Mouse (Mus musculus): ENCODE results near the gene Prkce. TPM values are rescaled to one million over a fixed set of nuclear protein-coding genes. Genes with fewer than 3 reads are reported as not detected.

Prkce gene
- polyA plus RNA-seq, 1 experiment from 2014 or later = 44.3 TPM

DNA sequence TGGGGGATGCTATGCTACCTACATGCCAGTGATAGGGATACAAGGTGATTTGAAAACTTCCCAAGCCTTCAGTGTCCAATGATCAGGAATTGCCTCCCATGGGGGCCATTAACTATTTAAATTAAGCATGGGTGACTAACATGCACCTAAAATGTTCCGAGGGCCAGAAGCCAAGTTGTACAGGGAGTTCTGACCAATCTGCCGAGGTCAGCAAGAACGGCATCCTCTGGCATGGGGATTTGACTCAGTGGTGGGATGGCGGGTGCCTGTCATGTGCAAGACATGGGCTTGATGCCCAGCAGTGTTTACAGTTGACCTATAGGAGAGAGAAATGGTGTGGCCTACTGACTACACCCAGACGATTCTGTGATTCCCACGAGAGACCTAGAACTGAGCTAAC, 482.7 kb downstream of the Prkce start:
- Histone ChIP-seq H3K4me1 (ENCODE audit: control insufficient read depth, insufficient read depth, low read length) (no peaks in the 10 kb centered on the region), H3K27ac (ENCODE audit: low read depth, low read length) (no peak overlapping the region), H3K4me2 (ENCODE audit: low read depth, low read length) (no peak overlapping the region), H3K4me3 (ENCODE audit: low read depth, low read length) (no peak overlapping the region), H3K36me3 (ENCODE audit: control insufficient read depth, insufficient read depth, low read length) (no peaks in the 10 kb centered on the region), H3K9me3 (ENCODE audit: control insufficient read depth, low read length) (no peaks in the 10 kb centered on the region), H3K27me3 (ENCODE audit: control insufficient read depth, insufficient read depth, low read length) (no peaks in the 10 kb centered on the region), H3K9ac (replicated peaks; ENCODE audit: low read depth, low read length) (no peak overlapping the region)
- WGBS = 94% methylated on average over 6 of the region's 6 CpGs
- ATAC-seq (ENCODE audit: low read depth) = no peak

DNA sequence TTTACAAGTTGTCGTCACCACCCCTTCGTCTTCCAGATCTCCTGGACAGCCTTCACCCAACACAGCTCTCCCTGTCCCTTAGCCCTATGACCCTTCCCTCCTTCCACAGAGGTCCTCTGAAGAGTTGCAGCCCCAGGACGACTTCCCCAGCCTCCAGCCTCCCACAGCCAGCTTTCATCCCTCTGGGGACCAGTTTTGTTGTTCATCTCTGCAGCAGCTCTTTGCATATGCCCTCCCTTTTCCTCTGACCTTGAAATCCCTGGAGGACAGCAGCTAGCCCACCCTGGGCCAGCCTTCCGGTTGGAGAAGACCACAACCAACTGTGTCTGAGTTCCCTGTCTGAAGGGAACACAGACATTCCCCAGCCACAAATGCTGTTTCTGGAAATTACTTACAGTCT, 483.5 kb downstream of the Prkce start:
- WGBS = 75% methylated on average over 4 of the region's 4 CpGs
- Histone ChIP-seq H3K4me1 (ENCODE audit: control insufficient read depth, insufficient read depth, low read length) (no peaks in the 10 kb centered on the region), H3K9ac (replicated peaks; ENCODE audit: low read depth, low read length) (no peak overlapping the region), H3K4me2 (ENCODE audit: low read depth, low read length) (no peak overlapping the region), H3K36me3 (ENCODE audit: control insufficient read depth, insufficient read depth, low read length) (no peaks in the 10 kb centered on the region), H3K27me3 (ENCODE audit: control insufficient read depth, insufficient read depth, low read length) (no peaks in the 10 kb centered on the region), H3K27ac (ENCODE audit: low read depth, low read length) (no peak overlapping the region), H3K9me3 (ENCODE audit: control insufficient read depth, low read length) (no peaks in the 10 kb centered on the region), H3K4me3 (ENCODE audit: low read depth, low read length) (no peak overlapping the region)
- ATAC-seq (ENCODE audit: low read depth) = no peak

DNA sequence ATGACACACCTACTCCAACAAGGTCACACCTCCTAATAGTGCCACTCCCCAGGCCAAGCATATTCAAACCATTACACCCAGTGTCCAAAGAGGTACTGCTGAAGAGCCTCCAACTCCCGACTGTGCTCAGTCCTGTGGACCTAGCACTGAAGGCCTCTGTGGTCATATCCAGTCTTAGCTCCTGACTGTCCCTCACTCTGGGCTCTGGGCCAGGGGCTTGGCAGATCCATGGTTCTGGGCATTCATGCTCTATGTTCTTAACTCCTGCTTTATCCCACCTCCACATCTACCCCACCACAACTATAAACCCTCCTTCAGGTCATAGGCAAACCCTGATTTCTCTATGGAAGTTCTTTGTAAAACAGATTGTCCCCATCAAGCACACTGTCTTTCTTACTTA, 485.2 kb downstream of the Prkce start:
- 95% methylated on average over 1 of the region's 1 CpGs for WGBS
- H3K9me3 ChIP-seq (ENCODE audit: control insufficient read depth, low read length) = no peaks in the 10 kb centered on the region
- H3K36me3 ChIP-seq (ENCODE audit: control insufficient read depth, insufficient read depth, low read length) = no peaks in the 10 kb centered on the region
- H3K27ac ChIP-seq (ENCODE audit: low read depth, low read length) = no peak overlapping the region
- H3K9ac ChIP-seq (replicated peaks; ENCODE audit: low read depth, low read length) = no peak overlapping the region
- no peaks in the 10 kb centered on the region for H3K4me1 ChIP-seq (ENCODE audit: control insufficient read depth, insufficient read depth, low read length)
- no peaks in the 10 kb centered on the region for H3K27me3 ChIP-seq (ENCODE audit: control insufficient read depth, insufficient read depth, low read length)
- no peak overlapping the region for H3K4me3 ChIP-seq (ENCODE audit: low read depth, low read length)
- no peak for ATAC-seq (ENCODE audit: low read depth)
- no peak overlapping the region for H3K4me2 ChIP-seq (ENCODE audit: low read depth, low read length)

DNA sequence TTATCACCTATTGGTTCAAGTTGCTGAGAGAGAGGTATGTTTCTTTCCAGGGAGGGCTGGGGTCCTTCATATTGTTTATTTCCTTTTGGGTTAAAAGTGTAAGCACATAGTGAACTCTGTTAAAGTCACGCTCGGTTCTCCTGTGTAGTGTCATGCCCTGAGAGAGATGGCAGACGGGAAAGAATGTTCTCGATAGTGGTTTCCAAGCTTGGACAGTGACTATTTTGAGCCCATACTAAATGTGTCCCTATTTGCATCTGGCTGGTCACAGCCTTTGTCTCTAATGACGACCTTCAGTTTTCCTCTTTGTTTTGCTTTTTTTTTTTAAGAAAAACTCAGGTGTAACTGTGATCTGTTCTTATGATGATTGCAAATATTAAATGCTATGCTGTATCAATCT, 488.8 kb downstream of the Prkce start:
- Histone ChIP-seq H3K4me3 (ENCODE audit: low read depth, low read length) (no peak overlapping the region), H3K36me3 (ENCODE audit: control insufficient read depth, insufficient read depth, low read length) (no peaks in the 10 kb centered on the region), H3K4me1 (ENCODE audit: control insufficient read depth, insufficient read depth, low read length) (no peaks in the 10 kb centered on the region), H3K9ac (replicated peaks; ENCODE audit: low read depth, low read length) (no peak overlapping the region), H3K27me3 (ENCODE audit: control insufficient read depth, insufficient read depth, low read length) (no peaks in the 10 kb centered on the region), H3K9me3 (ENCODE audit: control insufficient read depth, low read length) (no peaks in the 10 kb centered on the region), H3K27ac (ENCODE audit: low read depth, low read length) (no peak overlapping the region), H3K4me2 (ENCODE audit: low read depth, low read length) (no peak overlapping the region)
- ATAC-seq (ENCODE audit: low read depth) = no peak
- 92% methylated on average over 5 of the region's 5 CpGs for WGBS

DNA sequence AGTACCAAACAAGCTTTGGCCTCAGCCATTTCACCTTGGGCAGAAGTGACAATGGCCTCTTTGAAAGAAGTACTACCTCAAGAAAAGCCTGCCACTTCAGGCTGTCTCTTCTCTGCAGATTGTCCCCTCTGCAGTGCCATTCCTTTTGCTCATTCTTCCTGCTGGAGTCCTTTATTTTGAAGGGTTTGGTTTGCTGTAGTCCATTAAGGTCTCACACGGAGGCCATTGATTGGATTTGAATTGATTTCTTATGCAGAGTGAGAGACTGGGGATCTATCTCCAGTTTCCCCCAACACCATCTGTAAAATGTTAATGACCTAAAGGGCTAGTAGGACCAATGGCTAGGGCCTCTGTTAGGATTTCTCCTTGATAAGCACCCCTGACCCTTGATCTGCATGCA, 494.7 kb downstream of the Prkce start:
- Histone ChIP-seq H3K27ac (ENCODE audit: low read depth, low read length) (no peak overlapping the region), H3K36me3 (ENCODE audit: control insufficient read depth, insufficient read depth, low read length) (no peaks in the 10 kb centered on the region), H3K4me1 (ENCODE audit: control insufficient read depth, insufficient read depth, low read length) (no peaks in the 10 kb centered on the region), H3K27me3 (ENCODE audit: control insufficient read depth, insufficient read depth, low read length) (no peaks in the 10 kb centered on the region), H3K4me2 (ENCODE audit: low read depth, low read length) (no peak overlapping the region), H3K9ac (replicated peaks; ENCODE audit: low read depth, low read length) (no peak overlapping the region), H3K4me3 (ENCODE audit: low read depth, low read length) (no peak overlapping the region), H3K9me3 (ENCODE audit: control insufficient read depth, low read length) (no peaks in the 10 kb centered on the region)
- no peak for ATAC-seq (ENCODE audit: low read depth)
- WGBS = 35% methylated on average over 1 of the region's 1 CpGs

DNA sequence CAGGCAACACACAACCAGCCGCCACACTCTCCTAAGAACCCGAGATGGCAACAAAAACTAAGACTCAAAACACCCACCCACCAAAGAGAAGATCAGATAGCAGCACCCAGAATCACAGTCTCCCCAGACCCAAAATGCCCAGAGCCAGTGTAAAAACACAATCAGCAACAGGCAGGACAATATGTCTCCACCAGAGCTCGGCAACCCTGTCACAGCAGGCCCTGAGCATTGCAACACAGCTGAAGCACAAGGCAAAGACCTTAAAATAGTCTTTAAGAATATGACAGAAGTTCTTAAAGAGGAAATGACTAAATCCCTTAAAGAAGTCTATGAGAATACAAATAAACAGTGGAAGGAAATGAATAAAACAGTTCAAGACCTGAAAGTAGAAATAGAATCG, 495.9 kb downstream of the Prkce start:
- Histone ChIP-seq H3K27me3 (ENCODE audit: control insufficient read depth, insufficient read depth, low read length) (no peaks in the 10 kb centered on the region), H3K36me3 (ENCODE audit: control insufficient read depth, insufficient read depth, low read length) (no peaks in the 10 kb centered on the region), H3K4me1 (ENCODE audit: control insufficient read depth, insufficient read depth, low read length) (no peaks in the 10 kb centered on the region), H3K9me3 (ENCODE audit: control insufficient read depth, low read length) (no peaks in the 10 kb centered on the region), H3K4me3 (ENCODE audit: low read depth, low read length) (no peak overlapping the region), H3K9ac (replicated peaks; ENCODE audit: low read depth, low read length) (no peak overlapping the region), H3K27ac (ENCODE audit: low read depth, low read length) (no peak overlapping the region), H3K4me2 (ENCODE audit: low read depth, low read length) (no peak overlapping the region)
- no peak for ATAC-seq (ENCODE audit: low read depth)
- 85% methylated on average over 4 of the region's 4 CpGs for WGBS

DNA sequence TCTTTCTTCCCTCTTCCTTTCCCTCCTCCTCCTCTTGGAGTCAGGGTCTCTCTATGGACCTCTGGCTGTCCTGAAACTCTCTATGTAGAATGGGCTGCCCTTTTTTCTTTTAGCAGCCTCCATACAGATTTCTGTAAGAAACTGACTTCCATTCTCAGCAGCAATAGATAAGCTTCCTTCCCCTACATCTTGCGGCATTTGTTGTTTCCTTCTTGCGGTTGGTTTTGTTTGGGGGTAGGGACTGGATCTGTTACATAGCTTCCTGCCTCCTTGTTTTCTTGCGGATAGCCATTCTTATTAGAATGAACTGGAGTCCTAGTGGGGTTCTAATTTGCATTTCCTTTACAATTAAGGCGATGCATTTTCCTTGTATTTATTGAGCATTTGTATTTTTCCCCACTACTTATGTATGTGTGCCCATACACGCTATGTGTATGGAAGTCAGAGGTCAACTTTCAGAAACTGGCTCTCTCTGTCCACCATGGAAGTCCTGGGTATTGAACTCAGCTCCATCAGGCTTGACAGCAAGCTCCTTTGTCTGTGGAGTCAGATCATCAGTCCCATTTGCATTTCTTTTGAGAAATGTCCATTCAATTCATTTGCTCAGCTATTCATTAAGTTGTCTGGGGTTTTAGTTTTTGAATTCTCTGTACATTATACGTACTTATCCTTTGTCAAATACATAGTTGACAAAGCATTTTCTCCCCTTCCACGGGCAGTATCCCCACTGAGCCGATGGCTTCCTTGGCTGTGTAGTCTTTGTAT, 500.4 kb downstream of the Prkce start:
- Histone ChIP-seq H3K36me3 (ENCODE audit: control insufficient read depth, insufficient read depth, low read length) (no peaks in the 10 kb centered on the region), H3K9ac (replicated peaks; ENCODE audit: low read depth, low read length) (no peak overlapping the region), H3K4me3 (ENCODE audit: low read depth, low read length) (no peak overlapping the region), H3K4me1 (ENCODE audit: control insufficient read depth, insufficient read depth, low read length) (no peaks in the 10 kb centered on the region), H3K4me2 (ENCODE audit: low read depth, low read length) (no peak overlapping the region), H3K27ac (ENCODE audit: low read depth, low read length) (no peak overlapping the region), H3K27me3 (ENCODE audit: control insufficient read depth, insufficient read depth, low read length) (no peaks in the 10 kb centered on the region), H3K9me3 (ENCODE audit: control insufficient read depth, low read length) (no peaks in the 10 kb centered on the region)
- 64% methylated on average over 8 of the region's 8 CpGs for WGBS
- ATAC-seq (ENCODE audit: low read depth) = no peak

DNA sequence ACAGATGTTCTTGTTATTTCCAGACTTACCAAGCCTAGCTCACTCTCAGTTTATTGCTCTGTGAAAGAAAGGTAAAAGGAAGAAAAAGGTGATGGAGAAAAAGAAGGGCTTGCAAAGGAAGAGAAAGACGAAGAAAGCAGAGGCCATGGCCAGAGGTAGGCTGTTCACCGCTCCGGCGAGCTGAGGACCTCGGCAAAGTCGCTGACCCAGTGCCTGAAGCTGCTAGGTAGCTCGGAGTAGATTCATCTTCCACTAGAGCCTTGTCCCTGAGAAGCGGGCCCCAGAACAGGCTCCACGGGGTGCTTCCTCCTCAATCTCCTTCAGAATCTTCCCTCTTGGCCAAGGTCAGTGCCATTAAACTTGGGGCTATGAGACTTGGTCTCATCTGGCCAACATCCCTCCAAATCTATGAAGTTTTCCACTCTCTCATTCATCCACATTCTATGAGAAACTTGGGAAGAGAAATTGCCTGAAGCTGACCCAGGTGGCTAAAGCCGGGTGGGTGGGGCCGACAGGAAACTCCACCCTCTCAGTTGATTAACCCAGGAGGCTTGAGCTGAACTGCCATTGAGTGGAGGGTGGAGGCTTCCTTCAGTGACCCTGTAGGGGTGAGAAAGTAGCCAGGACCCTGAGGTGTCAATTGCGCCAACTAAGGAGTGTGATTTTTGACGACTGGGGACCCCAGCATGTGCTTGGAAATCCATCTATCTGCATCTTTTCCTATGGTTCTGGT, 502.2 kb downstream of the Prkce start:
- Histone ChIP-seq H3K36me3 (ENCODE audit: control insufficient read depth, insufficient read depth, low read length) (no peaks in the 10 kb centered on the region), H3K9me3 (ENCODE audit: control insufficient read depth, low read length) (no peaks in the 10 kb centered on the region), H3K27ac (ENCODE audit: low read depth, low read length) (no peak overlapping the region), H3K4me2 (ENCODE audit: low read depth, low read length) (no peak overlapping the region), H3K4me1 (ENCODE audit: control insufficient read depth, insufficient read depth, low read length) (no peaks in the 10 kb centered on the region), H3K9ac (replicated peaks; ENCODE audit: low read depth, low read length) (no peak overlapping the region), H3K4me3 (ENCODE audit: low read depth, low read length) (no peak overlapping the region), H3K27me3 (ENCODE audit: control insufficient read depth, insufficient read depth, low read length) (no peaks in the 10 kb centered on the region)
- 89% methylated on average over 13 of the region's 13 CpGs for WGBS
- ATAC-seq (ENCODE audit: low read depth) = no peak

DNA sequence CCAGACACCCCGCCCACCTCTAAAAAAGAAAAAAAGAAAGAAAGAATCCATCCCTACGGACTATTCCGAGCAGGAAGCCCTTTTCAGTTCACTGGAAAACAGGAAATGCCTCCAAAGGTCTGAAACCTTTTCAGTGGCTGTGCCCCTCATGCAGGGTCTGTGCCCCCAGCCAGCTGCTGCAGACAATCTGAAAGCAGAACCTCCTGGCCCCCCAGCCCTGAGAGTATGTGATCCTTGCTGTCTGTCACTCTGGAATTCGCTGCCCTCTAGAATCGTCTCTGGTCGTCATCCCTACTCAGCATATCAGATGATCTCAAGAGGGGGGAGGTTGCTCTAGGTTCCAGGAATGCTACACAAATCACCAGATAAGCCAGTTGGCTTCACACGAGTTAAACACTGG, 503.1 kb downstream of the Prkce start:
- H3K36me3 ChIP-seq (ENCODE audit: control insufficient read depth, insufficient read depth, low read length) = no peaks in the 10 kb centered on the region
- H3K4me2 ChIP-seq (ENCODE audit: low read depth, low read length) = no peak overlapping the region
- no peaks in the 10 kb centered on the region for H3K27me3 ChIP-seq (ENCODE audit: control insufficient read depth, insufficient read depth, low read length)
- no peak for ATAC-seq (ENCODE audit: low read depth)
- H3K27ac ChIP-seq (ENCODE audit: low read depth, low read length) = no peak overlapping the region
- WGBS = 63% methylated on average over 7 of the region's 7 CpGs
- no peaks in the 10 kb centered on the region for H3K9me3 ChIP-seq (ENCODE audit: control insufficient read depth, low read length)
- no peak overlapping the region for H3K9ac ChIP-seq (replicated peaks; ENCODE audit: low read depth, low read length)
- no peak overlapping the region for H3K4me3 ChIP-seq (ENCODE audit: low read depth, low read length)
- H3K4me1 ChIP-seq (ENCODE audit: control insufficient read depth, insufficient read depth, low read length) = no peaks in the 10 kb centered on the region

Measured in neural tube, embryonic 14.5 days (tissue).